Mouse (Mus musculus): ENCODE results near the gene Snd1. TPM values are rescaled to one million over a fixed set of nuclear protein-coding genes. Genes with fewer than 3 reads are reported as not detected.

The Snd1 gene
- polyA plus RNA-seq, 1 experiment from 2014 or later = 143 TPM

DNA sequence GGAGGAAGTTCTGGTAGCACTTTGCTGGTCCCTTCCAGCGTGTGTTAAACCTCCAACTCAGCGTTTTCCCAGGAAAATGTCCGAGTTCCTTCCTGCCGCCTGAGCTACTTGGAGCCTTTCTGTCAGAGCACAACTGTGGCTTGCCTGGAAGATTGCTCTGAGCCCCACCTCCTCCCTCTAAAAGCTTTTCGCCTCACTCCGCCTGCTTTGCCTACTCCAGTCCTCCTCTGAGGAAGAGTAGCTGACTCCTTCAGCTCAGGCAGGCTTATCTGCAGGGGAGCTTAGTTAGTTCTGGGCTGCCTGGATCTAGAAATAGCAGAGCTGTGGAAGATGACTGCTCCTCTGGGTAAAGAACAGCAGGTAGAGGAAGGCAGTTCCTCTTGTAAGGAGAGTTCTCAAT lies 80.1 kb downstream of the Snd1 start:
- 68% methylated on average over 6 of the region's 6 CpGs for WGBS
- peaks cover 35% of the 10 kb centered on the region for H3K36me3 ChIP-seq
- H3K4me3 ChIP-seq = no peak overlapping the region
- H3K27me3 ChIP-seq = no peaks in the 10 kb centered on the region
- no peak overlapping the region for H3K4me2 ChIP-seq (replicated peaks)
- H3K9me3 ChIP-seq = no peaks in the 10 kb centered on the region
- H3K9ac ChIP-seq = no peak overlapping the region
- ATAC-seq (ENCODE audit: low FRiP score, low read depth) = no peak
- H3K4me1 ChIP-seq = peaks cover 47% of the 10 kb centered on the region
- H3K27ac ChIP-seq = no peak overlapping the region

DNA sequence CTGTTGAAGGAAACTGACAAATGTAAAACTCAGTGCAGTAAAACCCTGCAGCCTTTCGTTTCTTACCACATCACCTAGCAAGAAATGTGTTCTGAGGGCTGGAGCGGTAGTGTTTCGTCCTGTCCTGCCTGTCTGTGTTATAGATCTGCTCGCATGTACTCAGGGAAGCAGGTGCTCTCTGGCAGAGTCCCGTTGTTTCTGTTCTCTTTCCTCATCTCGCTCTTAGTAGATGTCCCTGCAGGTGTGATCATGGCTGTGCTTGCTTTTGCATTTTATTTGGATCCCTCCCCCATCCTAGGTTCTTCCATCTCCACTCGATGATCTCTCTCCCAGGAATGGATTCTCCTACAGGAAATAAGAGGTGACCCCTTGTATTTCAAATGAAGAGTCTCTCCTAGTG lies 80.5 kb downstream of the Snd1 start:
- peaks cover 43% of the 10 kb centered on the region for H3K4me1 ChIP-seq
- ATAC-seq (ENCODE audit: low FRiP score, low read depth) = no peak
- 77% methylated on average over 7 of the region's 7 CpGs for WGBS
- no peak overlapping the region for H3K27ac ChIP-seq
- no peak overlapping the region for H3K4me3 ChIP-seq
- no peak overlapping the region for H3K9ac ChIP-seq
- no peaks in the 10 kb centered on the region for H3K9me3 ChIP-seq
- no peaks in the 10 kb centered on the region for H3K27me3 ChIP-seq
- H3K36me3 ChIP-seq = peaks cover 35% of the 10 kb centered on the region; the same call in 1 of the 2 replicates
- H3K4me2 ChIP-seq (replicated peaks) = no peak overlapping the region

DNA sequence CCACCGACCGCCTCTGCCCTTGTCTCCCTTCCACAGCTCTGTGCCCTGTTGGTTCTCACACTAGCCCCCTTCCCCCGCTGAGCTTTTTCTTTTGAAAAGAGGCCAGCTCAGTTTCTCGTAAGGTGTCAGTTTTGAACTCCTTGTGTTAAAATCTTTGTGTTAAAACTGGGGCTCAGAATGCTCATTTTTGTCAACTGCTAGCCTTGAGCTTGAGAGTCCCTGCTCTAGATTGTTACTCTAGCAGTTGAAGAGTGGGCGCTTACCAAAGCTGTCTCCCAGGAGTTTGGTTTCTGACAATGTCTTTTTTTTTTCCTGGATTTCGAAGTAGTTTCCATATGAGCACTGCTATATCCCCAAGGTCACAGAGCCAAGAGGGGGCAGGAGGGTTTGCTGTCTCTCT lies 82.8 kb downstream of the Snd1 start:
- no peak for ATAC-seq (ENCODE audit: low FRiP score, low read depth)
- H3K4me3 ChIP-seq = no peak overlapping the region
- 66% methylated on average over 6 of the region's 6 CpGs for WGBS
- no peak overlapping the region for H3K27ac ChIP-seq
- no peaks in the 10 kb centered on the region for H3K27me3 ChIP-seq
- peaks cover 42% of the 10 kb centered on the region for H3K4me1 ChIP-seq
- H3K36me3 ChIP-seq = peaks cover 26% of the 10 kb centered on the region
- no peaks in the 10 kb centered on the region for H3K9me3 ChIP-seq
- H3K9ac ChIP-seq = no peak overlapping the region
- no peak overlapping the region for H3K4me2 ChIP-seq (replicated peaks)

DNA sequence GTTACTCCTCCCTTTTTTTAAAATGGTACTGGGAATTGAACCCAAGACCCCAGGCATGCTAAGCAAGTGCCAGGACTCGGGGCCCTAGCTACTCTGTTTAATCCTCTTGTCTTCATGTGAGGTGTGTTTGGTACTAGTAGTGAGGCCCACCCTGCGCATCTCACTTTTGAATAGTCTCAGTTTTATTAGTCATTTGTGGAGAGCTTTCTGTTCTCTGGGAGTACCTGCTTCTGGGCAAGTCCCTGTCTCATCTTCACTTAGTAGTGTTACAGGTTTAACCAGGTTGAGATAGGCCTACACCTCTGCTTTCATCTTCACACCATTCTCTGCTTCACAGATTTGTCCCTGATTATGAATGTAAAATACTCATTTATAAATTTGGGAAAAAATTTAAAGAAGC lies 84.5 kb downstream of the Snd1 start:
- no peak for ATAC-seq (ENCODE audit: low FRiP score, low read depth)
- Histone ChIP-seq H3K4me3 (no peak overlapping the region), H3K4me1 (peaks cover 34% of the 10 kb centered on the region), H3K4me2 (replicated peaks) (no peak overlapping the region), H3K27ac (no peak overlapping the region), H3K9ac (no peak overlapping the region), H3K27me3 (no peaks in the 10 kb centered on the region), H3K36me3 (peaks cover 25% of the 10 kb centered on the region), H3K9me3 (no peaks in the 10 kb centered on the region)
- WGBS = 87% methylated on average over 2 of the region's 2 CpGs

DNA sequence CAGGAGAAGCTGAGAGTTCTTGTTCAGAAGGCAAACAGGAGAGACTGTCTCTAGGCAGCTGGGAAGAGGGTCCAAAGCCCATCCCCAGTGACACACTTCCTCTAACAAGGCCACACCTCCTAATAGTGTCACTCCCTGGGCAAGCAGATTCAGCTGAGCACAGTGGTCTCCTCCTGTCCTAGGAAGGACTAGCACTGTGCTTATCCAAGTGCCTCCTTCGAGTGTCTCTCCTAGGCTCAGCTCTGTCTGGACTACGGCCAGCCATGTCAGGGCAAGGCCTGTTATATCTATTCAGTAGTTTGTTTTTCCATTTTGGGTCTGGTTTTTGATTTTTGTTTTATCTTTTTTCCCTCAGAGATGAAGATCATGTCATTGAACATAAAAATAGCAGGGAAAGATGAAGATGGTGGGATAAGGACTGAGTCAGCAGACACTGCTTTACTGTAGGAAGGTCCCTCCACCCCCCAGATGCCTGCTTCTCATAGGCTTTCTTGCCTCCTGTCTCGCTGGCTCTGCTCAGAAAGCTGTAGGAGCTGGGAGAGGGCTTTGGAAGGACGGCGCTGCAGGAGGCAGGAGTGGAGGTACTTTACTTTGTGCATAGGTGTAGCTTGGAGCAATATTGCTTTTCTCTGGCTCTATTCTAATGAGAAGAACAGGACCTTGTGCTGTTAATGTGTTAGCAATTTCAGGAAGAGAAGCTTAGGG lies 86.5 kb downstream of the Snd1 start:
- no peaks in the 10 kb centered on the region for H3K27me3 ChIP-seq
- peaks cover 24% of the 10 kb centered on the region for H3K4me1 ChIP-seq
- no peak overlapping the region for H3K27ac ChIP-seq
- no peak overlapping the region for H3K4me2 ChIP-seq (replicated peaks)
- H3K9ac ChIP-seq = no peak overlapping the region
- ATAC-seq (ENCODE audit: low FRiP score, low read depth) = peak; percentile 59; the same call in 1 of the 2 replicates
- H3K4me3 ChIP-seq = no peak overlapping the region
- H3K9me3 ChIP-seq = no peaks in the 10 kb centered on the region
- H3K36me3 ChIP-seq = peaks cover 25% of the 10 kb centered on the region
- WGBS = 58% methylated on average over 5 of the region's 5 CpGs

DNA sequence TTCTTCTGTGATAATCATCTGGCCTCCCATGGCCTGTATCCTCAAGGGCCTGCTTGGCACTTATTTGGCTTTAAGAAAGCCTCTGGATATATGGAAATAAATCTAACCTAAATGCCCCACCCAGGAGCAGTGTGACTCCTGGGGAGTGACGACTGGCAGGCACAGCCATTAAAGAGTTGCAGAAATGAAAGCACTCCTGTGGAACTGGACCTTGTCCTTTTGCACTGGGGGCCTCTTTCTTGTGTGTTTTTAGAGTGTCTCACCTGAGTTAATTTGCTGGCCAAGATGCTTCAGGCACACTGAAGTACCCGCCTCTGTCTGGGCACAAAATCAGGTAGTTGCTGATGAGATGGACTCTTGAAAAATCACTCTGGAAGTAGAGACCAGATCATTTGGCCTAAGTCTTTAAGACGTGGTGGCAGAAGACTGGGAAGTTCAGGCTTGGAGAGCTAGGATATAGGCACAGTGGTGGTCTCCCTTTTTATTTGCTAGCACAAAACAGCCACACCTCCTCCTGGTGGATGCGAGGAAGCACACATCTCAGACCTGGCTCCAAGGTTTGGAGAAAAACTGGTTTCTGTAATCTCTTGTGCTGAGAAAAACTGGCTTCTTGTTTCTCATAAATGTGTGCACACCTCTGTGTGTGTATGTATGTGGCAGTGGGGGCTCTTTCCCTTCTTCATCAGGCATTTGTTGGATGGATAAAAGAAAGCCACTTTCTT lies 87.5 kb downstream of the Snd1 start:
- Histone ChIP-seq H3K9ac (no peak overlapping the region), H3K27ac (no peak overlapping the region), H3K9me3 (no peaks in the 10 kb centered on the region), H3K36me3 (peaks cover 25% of the 10 kb centered on the region), H3K4me1 (peaks cover 23% of the 10 kb centered on the region), H3K27me3 (no peaks in the 10 kb centered on the region), H3K4me3 (no peak overlapping the region), H3K4me2 (replicated peaks) (no peak overlapping the region)
- no peak for ATAC-seq (ENCODE audit: low FRiP score, low read depth)
- WGBS = 52% methylated on average over 4 of the region's 4 CpGs

DNA sequence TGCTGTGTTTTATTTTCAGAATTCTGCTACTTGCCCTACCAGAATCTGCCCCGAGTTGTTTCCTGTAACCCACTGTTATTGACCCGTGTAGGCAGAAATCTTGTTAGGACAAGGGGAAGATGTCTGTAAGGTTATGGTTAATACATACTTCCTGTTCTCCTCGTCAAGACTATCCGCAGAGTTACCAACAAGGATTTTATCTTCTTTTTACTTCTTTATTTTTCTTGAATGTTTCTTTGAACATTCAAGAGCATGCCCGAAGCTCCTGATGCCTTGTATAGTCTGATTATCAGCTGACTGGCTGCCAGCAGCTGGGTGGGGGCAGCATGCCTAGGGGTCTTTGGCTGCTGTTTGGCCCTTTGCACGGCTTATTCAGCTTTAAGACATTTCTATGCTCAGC lies 93.0 kb downstream of the Snd1 start:
- ATAC-seq (ENCODE audit: low FRiP score, low read depth) = no peak
- no peak overlapping the region for H3K4me3 ChIP-seq
- H3K9ac ChIP-seq = no peak overlapping the region
- H3K4me1 ChIP-seq = peaks cover 15% of the 10 kb centered on the region
- H3K27me3 ChIP-seq = no peaks in the 10 kb centered on the region
- no peak overlapping the region for H3K27ac ChIP-seq
- no peaks in the 10 kb centered on the region for H3K9me3 ChIP-seq
- WGBS = 84% methylated on average over 6 of the region's 6 CpGs
- no peak overlapping the region for H3K4me2 ChIP-seq (replicated peaks)
- H3K36me3 ChIP-seq = peaks cover 17% of the 10 kb centered on the region

DNA sequence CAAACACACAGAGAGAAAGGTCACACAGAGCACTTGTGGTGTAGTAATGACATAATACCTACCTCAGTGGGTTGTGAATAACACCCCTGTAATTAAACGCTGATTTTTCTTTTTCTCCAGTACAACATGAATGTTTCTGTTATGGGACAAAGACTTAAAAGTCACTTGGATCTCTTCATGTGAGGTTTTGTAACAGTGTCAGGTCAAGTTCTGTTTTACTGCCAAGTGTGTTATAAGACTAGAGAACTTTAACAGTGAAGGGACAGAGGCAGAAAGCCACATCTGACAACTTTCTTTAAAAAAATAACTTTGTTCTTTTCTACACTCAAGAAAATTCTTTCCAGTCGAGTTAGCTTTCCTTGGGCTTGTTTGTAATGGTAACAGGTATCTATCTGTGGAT lies 97.0 kb downstream of the Snd1 start:
- H3K27ac ChIP-seq = no peak overlapping the region
- 0 out of 2 replicates have a peak, but pooled peaks cover 2% of the 10 kb centered on the region for H3K36me3 ChIP-seq
- ATAC-seq (ENCODE audit: low FRiP score, low read depth) = no peak
- H3K9me3 ChIP-seq = no peaks in the 10 kb centered on the region
- H3K4me3 ChIP-seq = no peak overlapping the region
- no peaks in the 10 kb centered on the region for H3K27me3 ChIP-seq
- peaks cover 33% of the 10 kb centered on the region for H3K4me1 ChIP-seq
- WGBS = 73% methylated on average over 2 of the region's 2 CpGs
- H3K4me2 ChIP-seq (replicated peaks) = no peak overlapping the region
- H3K9ac ChIP-seq = no peak overlapping the region

DNA sequence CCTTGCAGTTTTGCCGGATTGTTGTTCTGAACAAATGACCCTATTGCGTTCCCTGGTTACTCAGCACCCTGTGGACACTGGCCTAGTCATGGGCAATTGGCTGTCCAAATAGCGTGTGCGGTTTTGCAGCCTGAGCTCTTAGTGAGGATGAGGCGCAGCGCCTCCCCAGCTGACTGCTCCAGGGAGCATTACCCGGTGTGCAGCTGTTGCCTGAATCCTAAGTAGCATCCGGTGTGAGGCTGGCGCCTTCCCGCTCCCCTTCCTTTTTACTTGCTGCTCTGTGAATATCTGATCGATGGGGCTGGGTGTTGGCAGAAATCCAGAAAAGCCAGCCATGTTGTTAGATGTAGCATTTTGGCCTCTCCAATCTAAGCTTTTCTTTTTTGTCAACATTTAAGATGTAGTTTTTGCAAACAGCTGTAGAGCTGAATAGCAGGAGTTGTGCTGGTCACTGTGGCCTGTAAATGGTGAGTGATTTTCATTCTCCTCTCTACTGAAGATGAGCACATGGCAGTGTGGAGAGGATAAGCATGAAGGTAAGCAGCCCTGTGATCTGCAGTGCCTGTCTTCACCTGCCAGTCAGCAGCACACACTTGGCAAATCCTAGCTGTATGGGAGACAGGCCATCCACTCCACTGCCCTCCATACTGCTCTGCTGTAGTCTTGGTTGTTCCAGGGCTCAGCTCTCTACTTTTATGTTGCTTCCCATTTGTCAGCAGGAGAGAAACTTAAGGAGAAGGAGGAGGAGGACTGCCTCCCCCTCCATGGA lies 98.2 kb downstream of the Snd1 start:
- ATAC-seq (ENCODE audit: low FRiP score, low read depth) = peak; percentile 69
- 0 out of 2 replicates have a peak, but pooled peaks cover 2% of the 10 kb centered on the region for H3K36me3 ChIP-seq
- H3K4me2 ChIP-seq (replicated peaks) = no peak overlapping the region
- WGBS = 63% methylated on average over 11 of the region's 11 CpGs
- H3K9me3 ChIP-seq = no peaks in the 10 kb centered on the region
- peaks cover 33% of the 10 kb centered on the region for H3K4me1 ChIP-seq
- no peak overlapping the region for H3K27ac ChIP-seq
- H3K4me3 ChIP-seq = no peak overlapping the region
- H3K9ac ChIP-seq = no peak overlapping the region
- no peaks in the 10 kb centered on the region for H3K27me3 ChIP-seq

DNA sequence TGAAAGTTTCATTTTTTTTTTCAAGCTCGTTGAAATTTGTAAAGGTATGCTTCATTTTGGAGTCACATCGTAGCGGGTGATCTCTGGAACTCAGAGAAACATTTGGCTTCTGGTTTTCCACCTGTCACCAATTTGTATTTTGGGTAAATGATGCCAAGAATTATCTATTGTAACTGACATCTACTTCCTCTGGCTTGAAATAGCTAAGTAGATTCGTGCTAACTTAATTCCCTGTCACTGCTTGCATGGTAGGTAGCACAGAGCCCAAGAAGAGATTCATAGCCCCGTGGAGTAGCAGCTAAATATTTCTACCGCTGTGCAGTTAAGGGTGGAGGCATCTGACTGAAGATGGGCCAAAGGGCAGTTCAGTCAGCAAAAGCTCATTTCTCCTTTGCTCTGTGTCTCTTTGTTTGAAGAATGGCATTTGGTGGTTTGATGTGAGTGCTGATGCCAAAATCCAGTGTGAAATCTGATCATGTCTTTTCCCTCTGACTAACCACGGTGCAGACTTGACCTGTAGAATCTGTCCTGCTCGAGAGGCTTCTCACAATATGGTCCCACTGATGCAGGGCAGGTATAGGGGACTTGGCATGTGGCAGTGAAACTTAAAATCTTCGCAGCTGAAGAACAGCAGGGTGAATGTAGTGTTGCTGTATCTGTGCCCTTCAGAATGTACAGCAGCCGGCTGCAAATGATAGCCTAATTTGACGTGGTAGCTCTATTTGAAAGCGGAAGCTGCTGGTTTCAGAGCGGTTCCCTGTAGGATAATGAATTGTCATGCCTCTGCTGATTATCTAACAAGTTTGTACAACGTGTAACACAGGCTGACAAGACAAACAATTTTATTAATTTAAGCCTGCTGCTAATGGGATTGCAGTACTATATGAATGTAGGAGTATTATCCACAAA lies 101.7 kb downstream of the Snd1 start:
- Histone ChIP-seq H3K4me2 (replicated peaks) (no peak overlapping the region), H3K27ac (no peak overlapping the region), H3K36me3 (no peaks in the 10 kb centered on the region), H3K9me3 (no peaks in the 10 kb centered on the region), H3K9ac (no peak overlapping the region), H3K27me3 (no peaks in the 10 kb centered on the region), H3K4me1 (peaks cover 25% of the 10 kb centered on the region), H3K4me3 (no peak overlapping the region)
- no peak for ATAC-seq (ENCODE audit: low FRiP score, low read depth)
- 76% methylated on average over 14 of the region's 14 CpGs for WGBS

DNA sequence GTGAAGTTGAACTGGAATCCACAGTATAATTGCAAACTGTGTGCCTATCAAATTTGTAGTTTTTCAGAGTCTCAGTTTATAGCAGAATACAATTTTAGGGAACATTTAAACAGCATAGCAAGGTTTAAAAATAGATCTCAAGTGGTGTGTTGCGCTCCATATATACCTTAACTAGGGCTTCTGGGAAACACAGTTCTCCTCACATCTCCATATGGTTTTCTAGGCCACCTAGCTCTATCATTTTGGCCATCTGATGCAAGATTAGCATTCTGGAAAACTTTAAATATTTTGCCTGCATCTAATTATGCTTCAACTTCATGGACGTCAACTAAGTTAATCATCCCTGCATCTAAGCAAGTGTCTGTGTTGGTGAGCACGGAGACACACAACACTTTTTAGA lies 107.9 kb downstream of the Snd1 start:
- H3K27ac ChIP-seq = no peak overlapping the region
- WGBS = 87% methylated on average over 3 of the region's 3 CpGs
- no peak for ATAC-seq (ENCODE audit: low FRiP score, low read depth)
- no peaks in the 10 kb centered on the region for H3K27me3 ChIP-seq
- H3K36me3 ChIP-seq = no peaks in the 10 kb centered on the region
- H3K4me3 ChIP-seq = no peak overlapping the region
- H3K4me2 ChIP-seq (replicated peaks) = no peak overlapping the region
- H3K4me1 ChIP-seq = 0 out of 2 replicates have a peak, but pooled peaks cover 4% of the 10 kb centered on the region
- H3K9ac ChIP-seq = no peak overlapping the region
- no peaks in the 10 kb centered on the region for H3K9me3 ChIP-seq
